Mouse (Mus musculus): Measurements from ENCODE around the gene Slc2a5.

- TF ChIP-seq TAL1 (IDR thresholded peaks at IDR 0.05; ENCODE audit: low read length) (no peak), GATA1 (IDR thresholded peaks at IDR 0.05; ENCODE audit: low read length) (no peak)
These were observed 9.4 kb upstream of the Slc2a5 start for GRCm38 (mm10) chr4:150109636-150110035.
